Comparison of ENCODE assay signal across 19 mouse cellular contexts in genomic region chr16:4976180-4976579, GRCm38 (mm10). TPM values are rescaled to one million over a fixed set of nuclear protein-coding genes. Genes with fewer than 3 reads are reported as not detected.
A peak's percentile ranks its signal among the peaks of the same experiment; 100 is the strongest.
DNase-seq lines count a peak whose midpoint lies in the region.
"Had no signal": no experiment of that assay in that cellular context is flagged by ENCODE, and none has a peak within 500 bp of the region (broad histone marks: within the 10 kb centered on the region; RNA-seq: fewer than 3 reads in every experiment).

No protein-coding gene starts in this region.

- intact Hi-C loops in left cerebral cortex, postnatal 36 days (cut with DNase I): loop anchor here (5.0 kb wide), 1 partner anchor 36 kb away; the partner anchor contains the start of gene Rogdi
- intact Hi-C loops in left cerebral cortex, postnatal 14 days (cut with DNase I): loop anchor here (5.0 kb wide), 1 partner anchor 36 kb away; the partner anchor contains the start of gene Rogdi

- DNase-seq in kidney, postnatal 10 days: peak; percentile 3
- DNase-seq in kidney, adult 9 months: no peak
- DNase-seq in left cerebral cortex, postnatal 36 days (ENCODE audit: low spot score in 2 of 2): peak; percentile 45 to 59
- no peak for DNase-seq in left cerebral cortex, postnatal 14 days (ENCODE audit: low spot score in 2 of 2)
- DNase-seq in cerebellum, adult 18-20 months: peak; percentile 74
- peak; percentile 69 to 77 for DNase-seq in cerebellum, postnatal 25 days
- no peak for DNase-seq in lung, postnatal 36 days
- no peak for DNase-seq in lung, adult 18-20 months
- DNase-seq: gastrocnemius, postnatal 36 days; heart, adult 2 months; kidney, postnatal 4 days; liver, postnatal 0 days; lung, postnatal 14 days; thymus, adult 2 months; thymus, postnatal 4 days had no signal

RNA-seq across cellular contexts. Expression of gene Anks3, which starts 12.2 kb away (rescaled TPM):
- total RNA-seq in left cerebral cortex, postnatal 36 days (2021): 10 to 100 TPM; 42.1 to 74.9 TPM
- total RNA-seq in left cerebral cortex, postnatal 14 days (2021): 10 to 100 TPM; 50.1 TPM

RNA-seq across cellular contexts. Expression of gene Sept12, which starts 21.5 kb away (rescaled TPM):
- not detected for total RNA-seq in left cerebral cortex, postnatal 36 days (2021)
- not detected for total RNA-seq in left cerebral cortex, postnatal 14 days (2021)
- total RNA-seq: gastrocnemius, adult 18-20 months; gastrocnemius, postnatal 36 days; heart, adult 2 months; heart, postnatal 25 days; layer of hippocampus, postnatal 25 days; megakaryocyte, adult 5-6 weeks had no signal

RNA-seq across cellular contexts. Expression of gene Smim22, which starts 30.9 kb away (rescaled TPM):
- not detected for total RNA-seq in left cerebral cortex, postnatal 36 days (2021)
- total RNA-seq in left cerebral cortex, postnatal 14 days (2021): not detected
- total RNA-seq: gastrocnemius, adult 18-20 months; gastrocnemius, postnatal 36 days; heart, adult 2 months; heart, postnatal 25 days; layer of hippocampus, postnatal 25 days; megakaryocyte, adult 5-6 weeks had no signal

RNA-seq across cellular contexts. Expression of gene Rogdi, which starts 37.2 kb away (rescaled TPM):
- 100 to 1,000 TPM; 195 to 236 TPM for total RNA-seq in left cerebral cortex, postnatal 36 days (2021)
- 100 to 1,000 TPM; 202 to 212 TPM for total RNA-seq in left cerebral cortex, postnatal 14 days (2021)

RNA-seq across cellular contexts. Expression of gene Nudt16l1, which starts 37.6 kb away (rescaled TPM):
- 10 to 100 TPM; 70.6 to 77.8 TPM for total RNA-seq in left cerebral cortex, postnatal 36 days (2021)
- total RNA-seq in left cerebral cortex, postnatal 14 days (2021): 10 to 100 TPM; 66.7 to 70.3 TPM

Comparison
In these comparisons a context has a peak if more than half of its experiments do, and no peak if none do; other contexts are left out.
1. DNase-seq: peak in kidney, postnatal 10 days (single experiment), left cerebral cortex, postnatal 36 days (2 of 2), cerebellum, adult 18-20 months (2 of 2) and cerebellum, postnatal 25 days (2 of 2); none in kidney, adult 9 months (single experiment), left cerebral cortex, postnatal 14 days (0 of 2), lung, postnatal 36 days (single experiment) and lung, adult 18-20 months (0 of 2).